Mouse (Mus musculus) intestine, embryonic 16.5 days (tissue): ENCODE data around the gene 9130213A22Rik. TPM values are rescaled to one million over a fixed set of nuclear protein-coding genes. Genes with fewer than 3 reads are reported as not detected.
A peak's percentile ranks its signal among the peaks of the same experiment; 100 is the strongest.

Experiments used
- ATAC-seq: fragments of 200-750 bp; cut with Nextera tagmentation; 2 replicates; pipeline ENCODE4 v1.8.0; 2017; ENCODE audit warnings: moderate TSS enrichment, moderate library complexity
- H3K27ac ChIP-seq: fragments of 300-500 bp; sonication (generic); 2 replicates; pipeline ENCODE4 v1.5.1; 2014; ENCODE audit warnings: mild to moderate bottlenecking, low read length
- H3K27me3 ChIP-seq: fragments of 300-500 bp; sonication (generic); replicated peaks from 2 replicates; pipeline ENCODE4 v1.6.1; 2014; ENCODE audit warnings: low read length, control low read depth, mixed read lengths; ENCODE audit not compliant: control insufficient read depth, insufficient read depth
- H3K36me3 ChIP-seq: fragments of 300-500 bp; sonication (generic); 2 replicates; pipeline ENCODE4 v1.6.1; 2014; ENCODE audit warnings: low read length, control low read depth; ENCODE audit not compliant: control insufficient read depth, insufficient read depth
- H3K4me1 ChIP-seq: fragments of 300-500 bp; sonication (generic); 2 replicates; pipeline ENCODE4 v1.6.1; 2014; ENCODE audit warnings: low read length, control low read depth, mixed read lengths; ENCODE audit not compliant: control insufficient read depth, insufficient read depth
- H3K4me2 ChIP-seq: fragments of 300-500 bp; sonication (generic); 2 replicates; pipeline ENCODE4 v1.6.1; 2014; ENCODE audit warnings: low read depth, low read length, control low read depth
- H3K4me3 ChIP-seq: fragments of 300-500 bp; sonication (generic); 2 replicates; pipeline ENCODE4 v1.5.1; 2014; ENCODE audit warnings: mild to moderate bottlenecking, low read length
- H3K9ac ChIP-seq: fragments of 300-500 bp; sonication (generic); 2 replicates; pipeline ENCODE4 v1.6.1; 2014; ENCODE audit warnings: low read depth, low read length
- H3K9me3 ChIP-seq: fragments of 300-500 bp; sonication (generic); 2 replicates; pipeline ENCODE4 v1.6.1; 2016; ENCODE audit warnings: low read length, control low read depth; ENCODE audit not compliant: control insufficient read depth
- WGBS: fragments of 180-500 bp; shearing (Covaris S2); extraction: QIAGEN DNeasy Blood & Tissue Kit; methylation state at CpG from one replicate; pipeline ENCODE4 v1.1.7; 2014; 5-methylcytosine and 5-hydroxymethylcytosine counted together
- polyA plus RNA-seq: library from polyadenylated mRNA; unstranded; fragments of >200 nt; fragmentation: Nextera tagmentation; extraction: Ambion mirVana; gene quantifications from 2 replicates; pipeline ENCODE4 v1.2.1, GENCODE M21; 2015

9130213A22Rik gene
- polyA plus RNA-seq, 1 experiment from 2014 or later, result 0.29 TPM

GRCm38 (mm10) chr11:69091566-69092385 lies 30.6 kb downstream of the 9130213A22Rik start:
- ATAC-seq, result no peak
- Histone ChIP-seq H3K36me3 (peaks cover 2% of the 10 kb centered on the region; the same call in 1 of the 2 replicates), H3K27ac (peak overlapping the region; percentile 9; the same call in 1 of the 2 replicates), H3K4me2 (no peak overlapping the region), H3K9me3 (no peaks in the 10 kb centered on the region), H3K27me3 (no peaks in the 10 kb centered on the region), H3K9ac (0 out of 2 replicates have a peak overlapping the region, but pooled peaks have one; percentile 14), H3K4me1 (peaks cover 40% of the 10 kb centered on the region), H3K4me3 (no peak overlapping the region)
- WGBS, result 55% methylated on average over 7 of the region's 7 CpGs

- peaks cover 41% of the 10 kb centered on the region for H3K4me1 ChIP-seq
- no peaks in the 10 kb centered on the region for H3K27me3 ChIP-seq
- ATAC-seq, result no peak
- H3K27ac ChIP-seq, result no peak overlapping the region
- no peaks in the 10 kb centered on the region for H3K9me3 ChIP-seq
- peak overlapping the region; percentile 89; the same call in 1 of the 2 replicates for H3K4me2 ChIP-seq
- H3K9ac ChIP-seq, result peak overlapping the region; percentile 100
- WGBS, result 64% methylated on average over 6 of the region's 6 CpGs
- H3K4me3 ChIP-seq, result no peak overlapping the region
- peaks cover 2% of the 10 kb centered on the region; the same call in 1 of the 2 replicates for H3K36me3 ChIP-seq
Measured at GRCm38 (mm10) chr11:69090367-69090766, 32.0 kb downstream of the 9130213A22Rik start.

GRCm38 (mm10) chr11:69089616-69090290 lies 32.6 kb downstream of the 9130213A22Rik start:
- 77% methylated on average over 12 of the region's 12 CpGs for WGBS
- H3K4me1 ChIP-seq, result peaks cover 41% of the 10 kb centered on the region

GRCm38 (mm10) chr11:69088856-69089615 lies 33.4 kb downstream of the 9130213A22Rik start:
- WGBS, result 8% methylated on average over 25 of the region's 25 CpGs
- H3K27ac ChIP-seq, result peak overlapping the region; percentile 93
- peak overlapping the region; percentile 89 for H3K4me2 ChIP-seq
- H3K27me3 ChIP-seq, result no peaks in the 10 kb centered on the region
- peaks cover 2% of the 10 kb centered on the region; the same call in 1 of the 2 replicates for H3K36me3 ChIP-seq
- peaks cover 41% of the 10 kb centered on the region for H3K4me1 ChIP-seq
- no peaks in the 10 kb centered on the region for H3K9me3 ChIP-seq
- H3K4me3 ChIP-seq, result peak overlapping the region; percentile 97
- H3K9ac ChIP-seq, result peak overlapping the region; percentile 100
- peak; percentile 37 for ATAC-seq

More at GRCm38 (mm10) chr11:69089616-69090290, 32.6 kb downstream of the 9130213A22Rik start:
- Histone ChIP-seq H3K27me3 (no peaks in the 10 kb centered on the region), H3K4me3 (peak overlapping the region; percentile 97), H3K9ac (peak overlapping the region; percentile 100), H3K36me3 (peaks cover 2% of the 10 kb centered on the region; the same call in 1 of the 2 replicates), H3K27ac (no peak overlapping the region), H3K9me3 (no peaks in the 10 kb centered on the region), H3K4me2 (peak overlapping the region; percentile 89)
- ATAC-seq, result no peak

GRCm38 (mm10) chr11:69088103-69088855 lies 34.1 kb downstream of the 9130213A22Rik start, which contains the start of gene Vamp2:
Gene Vamp2, plus strand, starts transcription at chr11:69088490.
- Histone ChIP-seq H3K27ac (peak within 1 kb of the TSS; percentile 93), H3K9ac (peak within 1 kb of the TSS; percentile 100), H3K4me1 (peaks cover 41% of the 10 kb centered on the region), H3K4me2 (peak within 1 kb of the TSS; percentile 89), H3K27me3 (no peaks in the 10 kb centered on the region), H3K36me3 (peaks cover 2% of the 10 kb centered on the region; the same call in 1 of the 2 replicates), H3K4me3 (peak within 1 kb of the TSS; percentile 97), H3K9me3 (no peaks in the 10 kb centered on the region)
- peak; percentile 68 for ATAC-seq
- 1% methylated on average over 49 of the region's 67 CpGs for WGBS

- peaks cover 40% of the 10 kb centered on the region for H3K4me1 ChIP-seq
- H3K4me2 ChIP-seq, result no peak overlapping the region
- peaks cover 2% of the 10 kb centered on the region; the same call in 1 of the 2 replicates for H3K36me3 ChIP-seq
- peak overlapping the region; percentile 100 for H3K9ac ChIP-seq
- H3K27me3 ChIP-seq, result no peaks in the 10 kb centered on the region
- peak overlapping the region; percentile 73 for H3K27ac ChIP-seq
- WGBS, result 62% methylated on average over 2 of the region's 2 CpGs
- no peaks in the 10 kb centered on the region for H3K9me3 ChIP-seq
- ATAC-seq, result no peak
- no peak overlapping the region; the same call in 1 of the 2 replicates for H3K4me3 ChIP-seq
Measured at GRCm38 (mm10) chr11:69087597-69087996, 34.8 kb downstream of the 9130213A22Rik start.

- 20% methylated on average over 4 of the region's 4 CpGs for WGBS
- Histone ChIP-seq H3K4me3 (no peak overlapping the region), H3K27me3 (no peaks in the 10 kb centered on the region), H3K36me3 (no peaks in the 10 kb centered on the region), H3K27ac (peak overlapping the region; percentile 73), H3K9ac (peak overlapping the region; percentile 45), H3K4me1 (peaks cover 38% of the 10 kb centered on the region), H3K9me3 (no peaks in the 10 kb centered on the region), H3K4me2 (no peak overlapping the region)
- peak; percentile 15; the same call in 1 of the 2 replicates for ATAC-seq
Measured at GRCm38 (mm10) chr11:69087082-69087481, 35.3 kb downstream of the 9130213A22Rik start.

GRCm38 (mm10) chr11:69086390-69086789 lies 36.0 kb downstream of the 9130213A22Rik start:
- H3K9me3 ChIP-seq, result no peaks in the 10 kb centered on the region
- 49% methylated on average over 6 of the region's 6 CpGs for WGBS

More at GRCm38 (mm10) chr11:69086390-69086789, 36.0 kb downstream of the 9130213A22Rik start:
- H3K36me3 ChIP-seq, result no peaks in the 10 kb centered on the region
- no peak overlapping the region for H3K4me2 ChIP-seq
- H3K27ac ChIP-seq, result no peak overlapping the region
- H3K27me3 ChIP-seq, result no peaks in the 10 kb centered on the region
- H3K9ac ChIP-seq, result no peak overlapping the region
- H3K4me1 ChIP-seq, result peaks cover 32% of the 10 kb centered on the region
- no peak overlapping the region for H3K4me3 ChIP-seq
- no peak for ATAC-seq
